Comparison of ENCODE assay signal across 8 mouse cellular contexts in genomic region chr9:108002778-108003530, GRCm38 (mm10). TPM values are rescaled to one million over a fixed set of nuclear protein-coding genes. Genes with fewer than 3 reads are reported as not detected.
DNase-seq lines count a peak whose midpoint lies in the region; ATAC-seq and TF ChIP-seq lines count a peak whose summit lies in the region.

No protein-coding gene starts in this region.

- H3K4me3 ChIP-seq in heart, adult 2 months, result peak overlapping the region; percentile 83
- H3K4me3 ChIP-seq in liver, postnatal 0 days (ENCODE audit: low read depth, low read length), result peak overlapping the region; percentile 94
- peak overlapping the region; percentile 100 for H3K4me3 ChIP-seq in stomach, postnatal 0 days (ENCODE audit: low read depth, low read length)

- peak overlapping the region; percentile 94 for H3K9ac ChIP-seq in heart, adult 2 months (ENCODE audit: low read depth, low read length)
- peak overlapping the region; percentile 99 for H3K9ac ChIP-seq in liver, postnatal 0 days (replicated peaks)
- peak overlapping the region; percentile 99 for H3K9ac ChIP-seq in stomach, postnatal 0 days (ENCODE audit: low read length)

- H3K4me1 ChIP-seq in heart, adult 2 months (ENCODE audit: control insufficient read depth, insufficient read depth, low read length), result peaks cover 7% of the 10 kb centered on the region
- H3K4me1 ChIP-seq in liver, postnatal 0 days (ENCODE audit: insufficient read depth), result peaks cover 26% of the 10 kb centered on the region
- no peaks in the 10 kb centered on the region; the same call in 1 of the 2 replicates for H3K4me1 ChIP-seq in stomach, postnatal 0 days (replicated peaks; ENCODE audit: control insufficient read depth, insufficient read depth)

- TF ChIP-seq EP300 in heart, adult 2 months (IDR thresholded peaks at IDR 0.05; ENCODE audit: insufficient read depth, low read depth, low read length), result no peak
- no peak for TF ChIP-seq EP300 in liver, postnatal 0 days (IDR thresholded peaks at IDR 0.05; ENCODE audit: low read depth)
- no peak for TF ChIP-seq EP300 in stomach, postnatal 0 days (optimal IDR thresholded peaks at IDR 0.05)

- 0 out of 2 replicates have a peak, but pooled peaks have one; percentile 20 for TF ChIP-seq POLR2A in heart, adult 2 months (IDR thresholded peaks at IDR 0.05; ENCODE audit: insufficient read depth, low read depth, low read length)

- 0 out of 2 replicates have a peak, but pooled peaks have one; percentile 0 for ATAC-seq in granulocyte monocyte progenitor cell, adult 5-6 weeks (replicated peaks; ENCODE audit: poor library complexity, severe bottlenecking)
- peak; percentile 49 for ATAC-seq in liver, postnatal 0 days
- no peak for ATAC-seq in stomach, postnatal 0 days (ENCODE audit: low FRiP score, low TSS enrichment)

- H3K27ac ChIP-seq in heart, adult 2 months, result peak overlapping the region; percentile 100
- H3K27ac ChIP-seq in liver, postnatal 0 days (ENCODE audit: low read depth), result peak overlapping the region; percentile 98
- H3K27ac ChIP-seq in stomach, postnatal 0 days (replicated peaks), result peak overlapping the region; percentile 98

- H3K4me2 ChIP-seq in liver, postnatal 0 days (ENCODE audit: low read depth, low read length), result peak overlapping the region; percentile 88
- peak overlapping the region; percentile 79 for H3K4me2 ChIP-seq in stomach, postnatal 0 days (replicated peaks; ENCODE audit: low read depth)

- no peaks in the 10 kb centered on the region for H3K9me3 ChIP-seq in liver, postnatal 0 days (ENCODE audit: low read length)
- no peaks in the 10 kb centered on the region for H3K9me3 ChIP-seq in stomach, postnatal 0 days (ENCODE audit: control insufficient read depth, low read length)

- intact Hi-C loops in heart, adult 2 months (cut with DNase I), result loop anchor here (5.0 kb wide), 1 partner anchor 41 kb away; no protein-coding TSS in a partner anchor

- WGBS in heart, adult 2 months, result under 1% methylated on average over 50 of the region's 50 CpGs
- under 1% methylated on average over 49 of the region's 50 CpGs for WGBS in liver, postnatal 0 days (ENCODE audit: insufficient replicate concordance)
- under 1% methylated on average over 50 of the region's 50 CpGs for WGBS in stomach, postnatal 0 days

- peaks cover 12% of the 10 kb centered on the region for H3K79me2 ChIP-seq in heart, adult 2 months (replicated peaks; ENCODE audit: control insufficient read depth, insufficient read depth, low read length)

- no peak for TF ChIP-seq CTCF in heart, adult 2 months (IDR thresholded peaks at IDR 0.05)
- TF ChIP-seq CTCF in liver, postnatal 0 days (IDR thresholded peaks at IDR 0.05; ENCODE audit: low read depth), result no peak
- TF ChIP-seq CTCF in stomach, postnatal 0 days (IDR thresholded peaks at IDR 0.05; ENCODE audit: low read depth), result no peak

- peaks cover 12% of the 10 kb centered on the region for H3K36me3 ChIP-seq in heart, adult 2 months (ENCODE audit: control insufficient read depth, insufficient read depth, low read length)
- 0 out of 2 replicates have a peak, but pooled peaks cover 3% of the 10 kb centered on the region for H3K36me3 ChIP-seq in liver, postnatal 0 days (replicated peaks; ENCODE audit: insufficient read depth, low read length)
- H3K36me3 ChIP-seq in stomach, postnatal 0 days (ENCODE audit: control insufficient read depth, insufficient read depth, low read length), result no peaks in the 10 kb centered on the region

- H3K27me3 ChIP-seq in heart, adult 2 months (ENCODE audit: control insufficient read depth, insufficient read depth, low read length), result no peaks in the 10 kb centered on the region
- H3K27me3 ChIP-seq in liver, postnatal 0 days (ENCODE audit: insufficient read depth, low read length), result no peaks in the 10 kb centered on the region
- H3K27me3 ChIP-seq in stomach, postnatal 0 days (ENCODE audit: control insufficient read depth, insufficient read depth, low read length), result no peaks in the 10 kb centered on the region

- DNase-seq in heart, adult 2 months, result no peak
- no peak for DNase-seq in heart, adult 11 months
- peak; percentile 35 for DNase-seq in thymus, postnatal 4 days
- DNase-seq in thymus, postnatal 36 days, result no peak
- no peak for DNase-seq in liver, postnatal 0 days
- no peak for DNase-seq in stomach, postnatal 0 days (ENCODE audit: low spot score)
- DNase-seq in adrenal gland, adult (ENCODE audit: inconsistent age in 2 of 2, low spot score in 1 of 2), result no peak

RNA-seq across cellular contexts. Expression of gene Ip6k1, which starts 0.7 kb away (rescaled TPM):
- total RNA-seq in heart, adult 2 months (2021), result 10 to 100 TPM; 30.9 to 39.8 TPM
- polyA plus RNA-seq in heart, adult 2 months (2012; rRNA removed), result 46.0 and 62.1 TPM in 2 replicates
- 27.1 TPM in 2 replicates for total RNA-seq in granulocyte monocyte progenitor cell, adult 5-6 weeks (2014; fragmentation: Nextera tagmentation)
- total RNA-seq in granulocyte monocyte progenitor cell, adult 5-6 weeks (2017), result 31.6 and 42.7 TPM in 2 replicates
- polyA plus RNA-seq in liver, postnatal 0 days (2015; fragmentation: Nextera tagmentation; extraction: Ambion mirVana), result 18.4 and 19.8 TPM in 2 replicates
- 24.0 and 26.3 TPM in 2 replicates for polyA plus RNA-seq in stomach, postnatal 0 days (2015; fragmentation: Nextera tagmentation; extraction: Ambion mirVana)

RNA-seq across cellular contexts. Expression of gene Gm20662, which starts 6.8 kb away (rescaled TPM):
- 1 to 10 TPM; 1.4 to 1.8 TPM for total RNA-seq in heart, adult 2 months (2021)
- 2.3 and 3.0 TPM in 2 replicates for polyA plus RNA-seq in heart, adult 2 months (2012; rRNA removed)
- 0.62 and 5.3 TPM in 2 replicates for total RNA-seq in granulocyte monocyte progenitor cell, adult 5-6 weeks (2014; fragmentation: Nextera tagmentation)
- total RNA-seq in granulocyte monocyte progenitor cell, adult 5-6 weeks (2017), result not detected in 2 replicates
- polyA plus RNA-seq in liver, postnatal 0 days (2015; fragmentation: Nextera tagmentation; extraction: Ambion mirVana), result 0.07 TPM in 1 of 2 replicates, not detected in the other
- 0.18 TPM in 1 of 2 replicates, not detected in the other for polyA plus RNA-seq in stomach, postnatal 0 days (2015; fragmentation: Nextera tagmentation; extraction: Ambion mirVana)

RNA-seq across cellular contexts. Expression of gene Cdhr4, which starts 10.7 kb away (rescaled TPM):
- 1 to 10 TPM in 1 of 2 experiments, under 1 TPM in 1; 0.20 to 1.1 TPM for total RNA-seq in heart, adult 2 months (2021)
- polyA plus RNA-seq in heart, adult 2 months (2012; rRNA removed), result 2.0 and 8.8 TPM in 2 replicates
- 3.0 TPM in 1 of 2 replicates, not detected in the other for total RNA-seq in granulocyte monocyte progenitor cell, adult 5-6 weeks (2014; fragmentation: Nextera tagmentation)
- total RNA-seq in granulocyte monocyte progenitor cell, adult 5-6 weeks (2017), result 0.69 TPM in 1 of 2 replicates, not detected in the other
- polyA plus RNA-seq in liver, postnatal 0 days (2015; fragmentation: Nextera tagmentation; extraction: Ambion mirVana), result 0.75 and 1.1 TPM in 2 replicates
- 1.3 and 2.0 TPM in 2 replicates for polyA plus RNA-seq in stomach, postnatal 0 days (2015; fragmentation: Nextera tagmentation; extraction: Ambion mirVana)

RNA-seq across cellular contexts. Expression of gene Inka1, which starts 17.3 kb away (rescaled TPM):
- total RNA-seq in heart, adult 2 months (2021), result 1 to 10 TPM; 4.8 to 8.3 TPM
- polyA plus RNA-seq in heart, adult 2 months (2012; rRNA removed), result 12.6 and 15.7 TPM in 2 replicates
- total RNA-seq in granulocyte monocyte progenitor cell, adult 5-6 weeks (2014; fragmentation: Nextera tagmentation), result 16.7 and 29.9 TPM in 2 replicates
- 18.6 and 23.2 TPM in 2 replicates for total RNA-seq in granulocyte monocyte progenitor cell, adult 5-6 weeks (2017)
- polyA plus RNA-seq in liver, postnatal 0 days (2015; fragmentation: Nextera tagmentation; extraction: Ambion mirVana), result 28.5 and 30.6 TPM in 2 replicates
- 25.9 and 27.6 TPM in 2 replicates for polyA plus RNA-seq in stomach, postnatal 0 days (2015; fragmentation: Nextera tagmentation; extraction: Ambion mirVana)

RNA-seq across cellular contexts. Expression of gene Gm20661, which starts 20.1 kb away (rescaled TPM):
- not detected for total RNA-seq in heart, adult 2 months (2021)
- 0.32 and 1.2 TPM in 2 replicates for polyA plus RNA-seq in heart, adult 2 months (2012; rRNA removed)
- 0.47 TPM in 1 of 2 replicates, not detected in the other for total RNA-seq in granulocyte monocyte progenitor cell, adult 5-6 weeks (2014; fragmentation: Nextera tagmentation)
- total RNA-seq in granulocyte monocyte progenitor cell, adult 5-6 weeks (2017), result not detected in 2 replicates
- 0.12 and 0.31 TPM in 2 replicates for polyA plus RNA-seq in liver, postnatal 0 days (2015; fragmentation: Nextera tagmentation; extraction: Ambion mirVana)
- 0.69 and 0.87 TPM in 2 replicates for polyA plus RNA-seq in stomach, postnatal 0 days (2015; fragmentation: Nextera tagmentation; extraction: Ambion mirVana)
